12 mouse cellular contexts compared by ENCODE assay signal in genomic region chr2:128190196-128190595, GRCm38 (mm10).
A peak's percentile ranks its signal among the peaks of the same experiment; 100 is the strongest.
DNase-seq lines count a peak whose midpoint lies in the region; ATAC-seq and TF ChIP-seq lines count a peak whose summit lies in the region.
"Had no signal": no experiment of that assay in that cellular context is flagged by ENCODE, and none has a peak within 500 bp of the region (broad histone marks: within the 10 kb centered on the region; RNA-seq: fewer than 3 reads in every experiment).

No protein-coding gene starts in this region.

- peak overlapping the region; percentile 29; the same call in 1 of the 2 replicates for H3K27ac ChIP-seq in heart, embryonic 10.5 days
- H3K27ac ChIP-seq in thymus, adult 2 months (ENCODE audit: control insufficient read depth, insufficient read depth, low read length), result no peak overlapping the region
- peak overlapping the region; percentile 61; the same call in 1 of the 2 replicates for H3K27ac ChIP-seq in limb, embryonic 13.5 days
- no peak overlapping the region for H3K27ac ChIP-seq in layer of hippocampus, adult 2 months
- H3K27ac ChIP-seq: forebrain, embryonic 15.5 days; hindbrain, embryonic 15.5 days had no signal

- H3K4me2 ChIP-seq in limb, embryonic 13.5 days (replicated peaks), result no peak overlapping the region
- H3K4me2 ChIP-seq: forebrain, embryonic 15.5 days; hindbrain, embryonic 15.5 days had no signal

- no peak overlapping the region for H3K4me3 ChIP-seq in heart, embryonic 10.5 days
- no peak overlapping the region for H3K4me3 ChIP-seq in thymus, adult 2 months (ENCODE audit: control insufficient read depth, insufficient read depth, low read length)
- no peak overlapping the region for H3K4me3 ChIP-seq in limb, embryonic 13.5 days
- H3K4me3 ChIP-seq in layer of hippocampus, adult 2 months, result no peak overlapping the region
- H3K4me3 ChIP-seq: forebrain, embryonic 15.5 days; hindbrain, embryonic 15.5 days had no signal

- no peak for TF ChIP-seq POLR2A in thymus, adult 2 months (IDR thresholded peaks at IDR 0.05; ENCODE audit: control insufficient read depth, extremely low read depth, insufficient read depth, low read length, poor library complexity)

- H3K9ac ChIP-seq in limb, embryonic 13.5 days, result no peak overlapping the region
- H3K9ac ChIP-seq: forebrain, embryonic 15.5 days; hindbrain, embryonic 15.5 days had no signal

- DNase-seq in heart, embryonic 10.5 days (ENCODE audit: low spot score), result no peak
- no peak for DNase-seq in heart, adult 9 months (ENCODE audit: low spot score in 2 of 2)
- peak; percentile 26 for DNase-seq in thymus, postnatal 14 days
- DNase-seq in thymus, adult 2 months, result no peak
- DNase-seq in natural killer cell, adult 2 months (ENCODE audit: low spot score in 2 of 2), result peak; percentile 83 to 89
- no peak for DNase-seq in adrenal gland, postnatal 25 days
- no peak for DNase-seq in layer of hippocampus, adult 2 months (ENCODE audit: low spot score in 2 of 2)
- DNase-seq: gastrocnemius, postnatal 14 days; left cerebral cortex, postnatal 4 days had no signal

- H3K9me3 ChIP-seq in heart, embryonic 10.5 days, result no peaks in the 10 kb centered on the region
- no peaks in the 10 kb centered on the region for H3K9me3 ChIP-seq in limb, embryonic 13.5 days
- H3K9me3 ChIP-seq: forebrain, embryonic 15.5 days; hindbrain, embryonic 15.5 days had no signal

- WGBS in heart, embryonic 10.5 days, result 61% methylated on average over 5 of the region's 5 CpGs
- WGBS in thymus, adult 2 months, result 16% methylated on average over 5 of the region's 5 CpGs
- 58% methylated on average over 5 of the region's 5 CpGs for WGBS in limb, embryonic 13.5 days

- no peak for TF ChIP-seq CTCF in thymus, adult 2 months (IDR thresholded peaks at IDR 0.05; ENCODE audit: borderline replicate concordance, control insufficient read depth, extremely low read depth, insufficient read depth, low read length, poor library complexity)
- no peak for TF ChIP-seq CTCF in layer of hippocampus, adult 2 months (conservative IDR thresholded peaks at IDR 0.05)

- H3K27me3 ChIP-seq in heart, embryonic 10.5 days (ENCODE audit: insufficient read depth, poor library complexity, severe bottlenecking), result no peaks in the 10 kb centered on the region
- H3K27me3 ChIP-seq in thymus, adult 2 months (ENCODE audit: control insufficient read depth, insufficient read depth, low read length), result no peaks in the 10 kb centered on the region
- no peaks in the 10 kb centered on the region for H3K27me3 ChIP-seq in limb, embryonic 13.5 days
- H3K27me3 ChIP-seq: forebrain, embryonic 15.5 days; hindbrain, embryonic 15.5 days had no signal

- H3K4me1 ChIP-seq in heart, embryonic 10.5 days, result peaks cover 28% of the 10 kb centered on the region
- peaks cover 12% of the 10 kb centered on the region for H3K4me1 ChIP-seq in thymus, adult 2 months (replicated peaks; ENCODE audit: control insufficient read depth, insufficient read depth, low read length)
- H3K4me1 ChIP-seq in limb, embryonic 13.5 days, result peaks cover 17% of the 10 kb centered on the region
- H3K4me1 ChIP-seq: forebrain, embryonic 15.5 days; hindbrain, embryonic 15.5 days had no signal

- peak; percentile 61; the same call in 1 of the 2 replicates for ATAC-seq in limb, embryonic 13.5 days (ENCODE audit: low FRiP score, low read depth)
- ATAC-seq: forebrain, embryonic 15.5 days had no signal

- H3K36me3 ChIP-seq in heart, embryonic 10.5 days, result no peaks in the 10 kb centered on the region
- no peaks in the 10 kb centered on the region for H3K36me3 ChIP-seq in thymus, adult 2 months (ENCODE audit: control insufficient read depth, insufficient read depth, low read length)
- H3K36me3 ChIP-seq in limb, embryonic 13.5 days, result no peaks in the 10 kb centered on the region
- H3K36me3 ChIP-seq: forebrain, embryonic 15.5 days; hindbrain, embryonic 15.5 days had no signal

Comparison
In these comparisons a context has a peak if more than half of its experiments do, and no peak if none do; other contexts are left out.
1. DNase-seq: peak in thymus, postnatal 14 days (single experiment) and natural killer cell, adult 2 months (2 of 2); none in heart, embryonic 10.5 days (single experiment), heart, adult 9 months (0 of 2), thymus, adult 2 months (single experiment), adrenal gland, postnatal 25 days (single experiment) and layer of hippocampus, adult 2 months (0 of 2).
2. H3K27ac ChIP-seq: peak in heart, embryonic 10.5 days (single experiment) and limb, embryonic 13.5 days (single experiment); none in thymus, adult 2 months (single experiment) and layer of hippocampus, adult 2 months (single experiment).